ENCODE assay signal across 13 mouse cellular contexts in the genomic region with DNA sequence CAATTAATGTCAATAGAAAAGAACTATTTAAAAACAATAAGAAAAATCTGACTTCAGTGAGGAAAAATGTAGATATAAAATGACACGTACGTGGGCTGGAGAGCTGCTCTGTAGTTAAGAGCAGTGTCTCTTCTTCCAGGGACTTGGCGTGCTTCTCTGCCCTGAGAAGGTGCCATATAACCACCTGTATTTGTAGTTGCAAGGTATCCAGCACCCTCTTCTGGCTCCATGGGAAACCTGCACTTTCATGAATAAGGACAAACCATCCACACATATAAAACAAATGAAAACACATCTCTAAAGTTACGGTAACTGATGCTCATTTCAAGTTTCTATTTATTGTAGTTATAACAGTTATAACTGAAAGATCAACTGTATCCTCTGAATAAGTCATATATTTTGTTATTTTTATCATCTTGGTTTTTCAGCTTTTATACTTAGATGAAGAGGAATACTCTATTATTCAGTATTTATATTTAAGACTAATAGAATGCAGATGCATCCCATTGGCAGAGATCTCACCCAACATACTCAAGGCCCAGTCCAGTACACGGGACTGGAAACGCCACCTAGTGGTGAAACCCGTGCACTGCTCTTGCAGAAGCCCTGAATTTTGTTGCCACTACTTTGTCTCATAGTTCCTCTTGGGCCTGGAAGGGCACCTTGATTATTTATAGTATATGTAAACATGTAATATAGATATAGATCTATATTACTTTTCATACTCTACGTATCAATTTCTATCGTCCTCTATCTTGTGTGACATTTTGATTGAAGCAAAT.
DNase-seq lines count a peak whose midpoint lies in the region; ATAC-seq and TF ChIP-seq lines count a peak whose summit lies in the region.
"Had no signal": no experiment of that assay in that cellular context is flagged by ENCODE, and none has a peak within 500 bp of the region (broad histone marks: within the 10 kb centered on the region; RNA-seq: fewer than 3 reads in every experiment).

No protein-coding gene starts in this region.

- TF ChIP-seq CTCF in heart, adult 2 months (IDR thresholded peaks at IDR 0.05): peak; percentile 41
- 0 out of 2 replicates have a peak, but pooled peaks have one; percentile 3 for TF ChIP-seq CTCF in lung, postnatal 0 days (IDR thresholded peaks at IDR 0.05)
- no peak for TF ChIP-seq CTCF in lung, adult 2 months (IDR thresholded peaks at IDR 0.05; ENCODE audit: insufficient read depth, low read length)
- TF ChIP-seq CTCF in small intestine, adult 2 months (IDR thresholded peaks at IDR 0.05; ENCODE audit: extremely low read depth, insufficient read length, insufficient replicate concordance, low read depth, low read length): peak; percentile 17; the same call in 1 of the 2 replicates
- TF ChIP-seq CTCF in cerebellum, adult 2 months (IDR thresholded peaks at IDR 0.05; ENCODE audit: borderline replicate concordance, insufficient read depth, low read depth, low read length): no peak

- no peak overlapping the region for H3K27ac ChIP-seq in heart, adult 2 months
- no peak overlapping the region for H3K27ac ChIP-seq in lung, postnatal 0 days (ENCODE audit: low read length)
- no peak overlapping the region for H3K27ac ChIP-seq in small intestine, adult 2 months (ENCODE audit: insufficient read depth, low read depth, low read length)
- no peak overlapping the region for H3K27ac ChIP-seq in cerebellum, adult 2 months (ENCODE audit: insufficient read depth, low read length)
- H3K27ac ChIP-seq: embryonic facial prominence, embryonic 13.5 days; forebrain, embryonic 15.5 days; hindbrain, embryonic 14.5 days; limb, embryonic 13.5 days had no signal

- no peaks in the 10 kb centered on the region for H3K79me2 ChIP-seq in heart, adult 2 months (replicated peaks; ENCODE audit: control insufficient read depth, insufficient read depth, low read length)

- no peak for TF ChIP-seq EP300 in heart, adult 2 months (IDR thresholded peaks at IDR 0.05; ENCODE audit: insufficient read depth, low read depth, low read length)
- no peak for TF ChIP-seq EP300 in lung, postnatal 0 days (IDR thresholded peaks at IDR 0.05)

- H3K4me2 ChIP-seq in lung, postnatal 0 days (replicated peaks; ENCODE audit: low read depth, low read length): no peak overlapping the region
- H3K4me2 ChIP-seq: embryonic facial prominence, embryonic 13.5 days; forebrain, embryonic 15.5 days; hindbrain, embryonic 14.5 days; limb, embryonic 13.5 days had no signal

- no peak overlapping the region for H3K9ac ChIP-seq in heart, adult 2 months (ENCODE audit: low read depth, low read length)
- no peak overlapping the region for H3K9ac ChIP-seq in lung, postnatal 0 days (replicated peaks; ENCODE audit: low read depth)
- H3K9ac ChIP-seq: embryonic facial prominence, embryonic 13.5 days; forebrain, embryonic 15.5 days; hindbrain, embryonic 14.5 days; limb, embryonic 13.5 days had no signal

- no peak for ATAC-seq in lung, postnatal 0 days
- ATAC-seq: forebrain, embryonic 15.5 days had no signal

- no peak overlapping the region for H3K4me3 ChIP-seq in heart, adult 2 months
- no peak overlapping the region for H3K4me3 ChIP-seq in lung, postnatal 0 days (ENCODE audit: low read depth, low read length)
- no peak overlapping the region for H3K4me3 ChIP-seq in lung, adult 2 months (replicated peaks; ENCODE audit: extremely low read depth, low read depth, low read length)
- no peak overlapping the region for H3K4me3 ChIP-seq in small intestine, adult 2 months (ENCODE audit: low read depth, low read length)
- no peak overlapping the region for H3K4me3 ChIP-seq in cerebellum, adult 2 months (replicated peaks; ENCODE audit: insufficient read depth, low read depth, low read length)
- H3K4me3 ChIP-seq: embryonic facial prominence, embryonic 13.5 days; forebrain, embryonic 15.5 days; limb, embryonic 13.5 days had no signal

- H3K4me1 ChIP-seq in heart, adult 2 months (ENCODE audit: control insufficient read depth, insufficient read depth, low read length): no peaks in the 10 kb centered on the region
- H3K4me1 ChIP-seq in lung, postnatal 0 days (ENCODE audit: insufficient read depth, low read depth, low read length): no peaks in the 10 kb centered on the region
- H3K4me1 ChIP-seq in lung, adult 2 months (ENCODE audit: control insufficient read depth, insufficient read depth, low read length): no peaks in the 10 kb centered on the region
- no peaks in the 10 kb centered on the region for H3K4me1 ChIP-seq in small intestine, adult 2 months (ENCODE audit: control insufficient read depth, insufficient read depth, insufficient read length, low read length)
- no peaks in the 10 kb centered on the region for H3K4me1 ChIP-seq in cerebellum, adult 2 months (ENCODE audit: control insufficient read depth, insufficient read depth, low read length)
- H3K4me1 ChIP-seq: embryonic facial prominence, embryonic 13.5 days; forebrain, embryonic 15.5 days; limb, embryonic 13.5 days had no signal

- DNase-seq in heart, adult 2 months: no peak
- no peak for DNase-seq in heart, adult 18-20 months
- no peak for DNase-seq in lung, postnatal 0 days (ENCODE audit: low spot score)
- DNase-seq in lung, adult 2 months: no peak
- DNase-seq in WW6 (ENCODE audit: low read depth, low spot score): peak; percentile 7
- DNase-seq in thymus, postnatal 25 days: no peak
- no peak for DNase-seq in cerebellum, adult 2 months
- DNase-seq: retina, postnatal 1 day had no signal

- 67% methylated on average over 9 of the region's 9 CpGs for WGBS in heart, adult 2 months
- 74% methylated on average over 9 of the region's 9 CpGs for WGBS in lung, postnatal 0 days
- 74% methylated on average over 9 of the region's 9 CpGs for WGBS in lung, adult 2 months
- WGBS in small intestine, adult 2 months: 68% methylated on average over 9 of the region's 9 CpGs
- 78% methylated on average over 9 of the region's 9 CpGs for WGBS in cerebellum, adult 2 months

- intact Hi-C loops in heart, adult 2 months (cut with DNase I): no loop called here

- no peaks in the 10 kb centered on the region for H3K36me3 ChIP-seq in heart, adult 2 months (ENCODE audit: control insufficient read depth, insufficient read depth, low read length)
- H3K36me3 ChIP-seq in lung, postnatal 0 days (ENCODE audit: insufficient read depth, low read length): no peaks in the 10 kb centered on the region
- H3K36me3 ChIP-seq in small intestine, adult 2 months (ENCODE audit: control insufficient read depth, insufficient read depth, low read length): no peaks in the 10 kb centered on the region
- H3K36me3 ChIP-seq: embryonic facial prominence, embryonic 13.5 days; forebrain, embryonic 15.5 days; limb, embryonic 13.5 days had no signal

- TF ChIP-seq POLR2A in heart, adult 2 months (IDR thresholded peaks at IDR 0.05; ENCODE audit: insufficient read depth, low read depth, low read length): no peak
- no peak for TF ChIP-seq POLR2A in lung, adult 2 months (IDR thresholded peaks at IDR 0.05; ENCODE audit: borderline replicate concordance, extremely low read depth, low read depth, low read length)
- TF ChIP-seq POLR2A in small intestine, adult 2 months (IDR thresholded peaks at IDR 0.05; ENCODE audit: low read depth, low read length): no peak
- no peak for TF ChIP-seq POLR2A in cerebellum, adult 2 months (IDR thresholded peaks at IDR 0.05; ENCODE audit: borderline replicate concordance, insufficient read depth, low read length)

- H3K9me3 ChIP-seq in lung, postnatal 0 days (ENCODE audit: low read length): no peaks in the 10 kb centered on the region
- H3K9me3 ChIP-seq: embryonic facial prominence, embryonic 13.5 days; forebrain, embryonic 15.5 days; limb, embryonic 13.5 days had no signal

- no peaks in the 10 kb centered on the region for H3K27me3 ChIP-seq in heart, adult 2 months (ENCODE audit: control insufficient read depth, insufficient read depth, low read length)
- H3K27me3 ChIP-seq in lung, postnatal 0 days (replicated peaks; ENCODE audit: insufficient read depth, low read length): no peaks in the 10 kb centered on the region
- no peaks in the 10 kb centered on the region for H3K27me3 ChIP-seq in small intestine, adult 2 months (ENCODE audit: control insufficient read depth, insufficient read depth, low read length)
- no peaks in the 10 kb centered on the region for H3K27me3 ChIP-seq in cerebellum, adult 2 months (ENCODE audit: control insufficient read depth, insufficient read depth, low read length)
- H3K27me3 ChIP-seq: embryonic facial prominence, embryonic 13.5 days; forebrain, embryonic 15.5 days; limb, embryonic 13.5 days had no signal

Comparison
In these comparisons a context has a peak if more than half of its experiments do, and no peak if none do; other contexts are left out.
1. CTCF ChIP-seq: peak in heart, adult 2 months (single experiment), lung, postnatal 0 days (single experiment) and small intestine, adult 2 months (single experiment); none in lung, adult 2 months (single experiment) and cerebellum, adult 2 months (single experiment).